Mouse (Mus musculus): Measurements from ENCODE around the gene Pagr1a. TPM values are rescaled to one million over a fixed set of nuclear protein-coding genes. Genes with fewer than 3 reads are reported as not detected.

Pagr1a gene
- 10 to 100 TPM; 22.5 to 23.9 TPM for total RNA-seq (2021)

DNA sequence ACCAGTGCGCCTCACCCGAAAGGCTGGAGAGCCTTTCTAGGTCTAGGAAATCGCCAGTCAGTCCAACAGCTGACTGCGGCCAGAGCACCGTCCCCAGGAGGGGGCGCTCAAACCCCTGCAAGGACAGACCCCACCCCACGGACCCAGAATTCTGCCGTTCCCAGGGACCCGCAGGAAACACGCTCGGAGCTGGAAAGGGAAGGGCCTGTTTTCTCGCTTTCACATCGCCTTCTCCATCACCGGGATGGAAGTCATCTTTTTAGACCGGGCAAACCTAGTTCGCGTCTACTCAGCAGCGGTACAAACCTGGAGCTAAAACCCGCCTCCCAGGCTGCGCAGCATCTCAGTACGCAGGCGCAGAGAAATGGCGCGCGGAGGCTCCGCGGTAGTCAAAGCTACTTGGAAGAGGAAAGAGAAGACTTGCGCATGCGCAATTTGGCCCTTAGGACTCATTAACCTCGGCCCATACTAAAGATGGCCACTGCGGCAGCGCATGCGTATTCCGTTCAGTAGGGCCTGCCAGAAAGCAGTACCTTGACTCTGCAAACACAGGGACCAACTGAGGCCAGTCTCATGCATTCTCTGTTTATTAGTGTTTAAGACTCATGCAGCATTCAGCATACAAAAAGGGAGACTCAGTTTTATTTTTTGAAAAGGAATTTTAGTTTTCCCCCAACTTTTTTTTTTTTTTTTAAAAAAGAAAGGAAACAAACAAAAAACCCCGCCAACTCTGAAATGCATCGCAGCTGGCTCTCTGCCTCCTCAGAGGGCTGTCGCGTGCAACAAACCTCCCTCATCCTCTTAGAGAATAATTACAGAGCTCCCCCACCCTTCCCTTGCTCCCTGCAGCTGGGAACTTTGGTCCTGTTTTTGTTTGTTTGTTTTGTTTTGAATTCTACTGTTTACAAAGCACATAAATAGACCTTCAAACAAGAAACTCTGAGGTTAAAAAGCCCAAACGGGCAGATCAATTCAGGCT is at the start of gene Pagr1a:
TSS of gene Pagr1a (minus strand) at position 382 of the 979 bp plus-strand sequence.
- DNase-seq (ENCODE audit: low spot score in 2 of 2) = peak; percentile 98

GRCm38 (mm10) chr7:127066317-127066716 is 49.2 kb upstream of the Pagr1a start:
- no peak for DNase-seq (ENCODE audit: low spot score in 2 of 2)
- intact Hi-C loops (cut with DNase I) = loop anchor here (10.0 kb wide), 1 partner anchor 98 kb away; no protein-coding TSS in a partner anchor

More for the DNA sequence above, at the start of gene Pagr1a:
- intact Hi-C loops (cut with DNase I) = loop anchor here (2.0 kb wide), 2 partner anchors 88 to 154 kb away; partner anchors contain the start of gene Ino80e

- DNase-seq (ENCODE audit: low spot score in 2 of 2) = no peak
- intact Hi-C loops (cut with DNase I) = loop anchor here (10.0 kb wide), 1 partner anchor 99 kb away; no protein-coding TSS in a partner anchor
These were observed 48.4 kb upstream of the Pagr1a start for GRCm38 (mm10) chr7:127065538-127065937.

DNA sequence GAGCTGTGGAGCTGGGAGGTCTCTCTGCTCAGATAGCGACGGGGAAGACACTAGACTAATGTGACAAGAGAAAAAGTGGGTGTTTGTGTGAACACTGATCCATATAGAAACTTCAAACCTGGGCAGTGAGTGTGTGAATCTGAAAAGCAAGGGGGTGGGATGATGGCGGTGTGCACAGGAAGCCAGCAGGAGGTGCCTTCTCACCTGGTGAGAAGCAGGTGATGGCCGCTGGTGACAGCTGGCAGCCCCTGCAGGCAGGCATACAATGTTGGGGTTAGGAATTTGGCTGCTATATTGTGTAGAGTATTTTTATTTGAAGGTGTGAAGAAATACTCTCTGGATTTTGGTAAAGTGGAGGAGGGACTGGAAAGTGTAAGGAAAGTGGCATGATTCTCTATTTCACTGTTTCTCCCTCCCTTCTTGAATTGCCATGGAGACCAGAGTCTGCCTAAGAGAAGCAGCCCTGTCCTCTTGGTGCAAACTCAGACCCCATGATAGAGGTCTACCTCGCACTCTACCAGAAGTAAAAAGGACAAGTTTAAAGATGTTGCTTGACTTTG is 38.0 kb upstream of the Pagr1a start:
- intact Hi-C loops (cut with DNase I) = loop anchor here (5.0 kb wide), 1 partner anchor 42 kb away; no protein-coding TSS in a partner anchor
- peak; percentile 6 to 54 for DNase-seq (ENCODE audit: low spot score in 2 of 2)

GRCm38 (mm10) chr7:127041851-127042672 is 24.9 kb upstream of the Pagr1a start, which contains the start of gene Kif22:
Gene Kif22 (minus strand): TSS chr7:127042471.
- intact Hi-C loops (cut with DNase I) = loop anchor here (5.0 kb wide), 1 partner anchor 60 kb away; no protein-coding TSS in a partner anchor

DNA sequence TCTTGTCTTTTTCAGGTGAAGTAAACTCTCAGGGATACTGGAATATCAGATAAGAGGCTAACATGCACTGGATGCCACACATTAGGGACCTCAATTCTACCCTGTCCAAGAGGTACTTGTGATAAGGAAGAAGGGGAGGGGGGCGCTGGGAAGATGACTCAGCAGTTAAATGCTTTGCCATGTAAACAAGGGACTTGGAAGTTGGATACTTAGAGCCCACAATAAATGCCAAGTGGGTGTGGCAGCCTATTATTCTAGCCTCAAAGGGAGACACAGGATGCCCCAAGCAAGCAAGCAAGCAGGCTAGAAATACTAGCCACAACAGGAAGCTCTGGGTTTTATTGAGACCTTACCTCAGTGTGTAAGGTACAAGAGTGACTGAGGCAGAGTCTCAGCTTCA is 14.1 kb upstream of the Pagr1a start:
- intact Hi-C loops (cut with DNase I) = no loop called here
- DNase-seq (ENCODE audit: low spot score in 2 of 2) = no peak

More at GRCm38 (mm10) chr7:127041851-127042672, 24.9 kb upstream of the Pagr1a start, which contains the start of gene Kif22:
- DNase-seq (ENCODE audit: low spot score in 2 of 2) = peak; percentile 83 to 92

GRCm38 (mm10) chr7:127030172-127030571 is 13.0 kb upstream of the Pagr1a start:
- DNase-seq (ENCODE audit: low spot score in 2 of 2) = no peak
- intact Hi-C loops (cut with DNase I) = no loop called here

GRCm38 (mm10) chr7:127027885-127028284 is 10.7 kb upstream of the Pagr1a start:
- intact Hi-C loops (cut with DNase I) = loop anchor here (1.0 to 5.0 kb wide), 4 partner anchors 43 to 229 kb away; partner anchors contain the start of gene Taok2
- DNase-seq (ENCODE audit: low spot score in 2 of 2) = peak in 1 of 2 experiments; percentile 49

- intact Hi-C loops (cut with DNase I) = loop anchor here (1.0 to 5.0 kb wide), 4 partner anchors 42 to 228 kb away; partner anchors contain the start of gene Taok2
These were observed 10.0 kb upstream of the Pagr1a start, which contains the start of gene Maz for GRCm38 (mm10) chr7:127026984-127027726. Gene Maz (minus strand): TSS chr7:127027037.

GRCm38 (mm10) chr7:127026616-127026983 is 9.4 kb upstream of the Pagr1a start:
- intact Hi-C loops (cut with DNase I) = loop anchor here (2.0 to 5.0 kb wide), 2 partner anchors 142 to 204 kb away; partner anchors contain the start of gene Taok2
- no peak for DNase-seq (ENCODE audit: low spot score in 2 of 2)

More at GRCm38 (mm10) chr7:127026984-127027726, 10.0 kb upstream of the Pagr1a start, which contains the start of gene Maz:
- DNase-seq (ENCODE audit: low spot score in 2 of 2) = peak; percentile 99 to 100

- DNase-seq (ENCODE audit: low spot score in 2 of 2) = peak; percentile 33 to 52
These were observed 9.0 kb upstream of the Pagr1a start for GRCm38 (mm10) chr7:127026161-127026600.

GRCm38 (mm10) chr7:127025556-127026160 is 8.5 kb upstream of the Pagr1a start:
- DNase-seq (ENCODE audit: low spot score in 2 of 2) = no peak
- intact Hi-C loops (cut with DNase I) = loop anchor here (2.0 to 5.0 kb wide), 2 partner anchors 141 to 203 kb away; partner anchors contain the start of gene Taok2

More at GRCm38 (mm10) chr7:127026161-127026600, 9.0 kb upstream of the Pagr1a start:
- intact Hi-C loops (cut with DNase I) = loop anchor here (2.0 to 5.0 kb wide), 2 partner anchors 141 to 204 kb away; partner anchors contain the start of gene Taok2

- peak; percentile 82 to 90 for DNase-seq (ENCODE audit: low spot score in 2 of 2)
- intact Hi-C loops (cut with DNase I) = loop anchor here (5.0 kb wide), 1 partner anchor 203 kb away; no protein-coding TSS in a partner anchor
These were observed 7.8 kb upstream of the Pagr1a start for GRCm38 (mm10) chr7:127024755-127025555.

DNA sequence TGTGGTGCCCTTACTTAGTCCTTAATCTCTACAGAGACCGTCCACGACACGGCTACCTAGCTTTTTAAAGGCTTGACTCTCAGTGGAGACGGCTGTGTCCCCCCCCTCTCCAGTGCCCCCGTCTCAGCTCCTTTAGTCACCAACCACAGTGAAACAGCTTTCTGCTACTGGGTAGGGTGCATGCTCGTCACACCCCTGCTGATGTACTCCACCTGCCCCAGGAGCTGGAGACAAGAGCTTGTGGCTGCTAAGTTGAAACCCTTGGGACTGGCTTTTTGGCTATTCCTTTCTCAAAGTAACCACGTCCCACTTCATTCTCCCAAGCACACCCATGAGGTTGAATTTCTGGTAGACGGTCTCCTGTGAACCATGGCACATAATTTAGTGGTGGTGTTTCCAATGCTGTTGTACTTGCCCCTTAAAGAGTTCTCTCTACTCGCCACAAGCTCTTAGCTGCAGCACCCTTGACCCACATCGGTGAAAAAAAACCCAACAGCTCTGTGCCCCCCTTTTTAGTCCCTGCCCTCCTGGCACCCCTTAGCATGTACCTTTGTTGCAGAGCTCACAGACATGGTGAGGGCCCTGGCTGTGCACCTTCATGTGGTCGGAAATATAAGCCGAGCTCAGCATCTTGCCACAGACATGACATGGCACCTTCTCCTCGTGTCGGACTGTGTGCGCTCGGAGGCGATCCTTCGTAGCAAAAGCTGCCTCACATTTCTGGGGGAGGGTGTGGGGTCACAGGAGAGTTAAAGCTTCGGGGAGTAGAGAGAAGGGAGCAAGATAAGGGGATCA is 6.9 kb upstream of the Pagr1a start:
- no peak for DNase-seq (ENCODE audit: low spot score in 2 of 2)
- intact Hi-C loops (cut with DNase I) = no loop called here

GRCm38 (mm10) chr7:127023272-127023691 is 6.1 kb upstream of the Pagr1a start:
- no peak for DNase-seq (ENCODE audit: low spot score in 2 of 2)
- intact Hi-C loops (cut with DNase I) = no loop called here

Data from left cerebral cortex, postnatal 25 days (tissue).